Mouse (Mus musculus) liver, postnatal 0 days (tissue): ENCODE results near the gene Reln. TPM values are rescaled to one million over a fixed set of nuclear protein-coding genes. Genes with fewer than 3 reads are reported as not detected.

Experiments used
- ATAC-seq: fragments of 200-750 bp; cut with Nextera tagmentation; 2 replicates; pipeline ENCODE4 v1.8.0; 2017; ENCODE audit warnings: mild to moderate bottlenecking, moderate library complexity
- DNase-seq: peaks from one replicate; pipeline ENCODE4 v3.0.0-alpha.2; 2016
- H3K27ac ChIP-seq: fragments of 300-500 bp; sonication (generic); 2 replicates; pipeline ENCODE4 v1.5.1; 2014; ENCODE audit warnings: antibody characterized with exemption, moderate library complexity, mild to moderate bottlenecking, low read depth
- H3K27me3 ChIP-seq: fragments of 300-500 bp; sonication (generic); 2 replicates; pipeline ENCODE4 v1.6.1; 2014; ENCODE audit warnings: low read length, control low read depth, mixed read lengths; ENCODE audit not compliant: insufficient read depth
- H3K36me3 ChIP-seq: fragments of 300-500 bp; sonication (generic); replicated peaks from 2 replicates; pipeline ENCODE4 v1.6.1; 2014; ENCODE audit warnings: mild to moderate bottlenecking, control low read depth, low read length, moderate library complexity, mixed read lengths; ENCODE audit not compliant: insufficient read depth
- H3K4me1 ChIP-seq: fragments of 300-500 bp; sonication (generic); 2 replicates; pipeline ENCODE4 v1.6.1; 2014; ENCODE audit warnings: antibody characterized with exemption, mild to moderate bottlenecking, control low read depth; ENCODE audit not compliant: insufficient read depth
- H3K4me2 ChIP-seq: fragments of 300-500 bp; sonication (generic); 2 replicates; pipeline ENCODE4 v1.6.1; 2014; ENCODE audit warnings: low read depth, mild to moderate bottlenecking, low read length, moderate library complexity, mixed read lengths
- H3K4me3 ChIP-seq: fragments of 300-500 bp; sonication (generic); 2 replicates; pipeline ENCODE4 v1.5.1; 2014; ENCODE audit warnings: low read depth, low read length
- H3K9ac ChIP-seq: fragments of 300-500 bp; sonication (generic); replicated peaks from 2 replicates; pipeline ENCODE4 v1.6.1; 2014; ENCODE audit warnings: mild to moderate bottlenecking, moderate library complexity
- H3K9me3 ChIP-seq: fragments of 300-500 bp; sonication (generic); 2 replicates; pipeline ENCODE4 v1.6.1; 2016; ENCODE audit warnings: mild to moderate bottlenecking, control low read depth, low read length, mixed read lengths
- CTCF ChIP-seq: sonication (generic); IDR thresholded peaks from 2 replicates; pipeline ENCODE4 v1.5.1; 2016; ENCODE audit warnings: antibody characterized with exemption, low read depth
- EP300 ChIP-seq: IDR thresholded peaks from 2 replicates; pipeline ENCODE4 v1.6.1; 2016; ENCODE audit warnings: antibody characterized with exemption, low read depth, mild to moderate bottlenecking
- WGBS: fragments of 180-500 bp; shearing (Covaris S2); extraction: QIAGEN DNeasy Blood & Tissue Kit; methylation state at CpG from one replicate; pipeline ENCODE4 v1.1.7; 2014; ENCODE audit not compliant: insufficient replicate concordance; 5-methylcytosine and 5-hydroxymethylcytosine counted together
- polyA plus RNA-seq: library from polyadenylated mRNA; unstranded; fragments of >200 nt; fragmentation: Nextera tagmentation; extraction: Ambion mirVana; gene quantifications from 2 replicates; pipeline ENCODE4 v1.2.1, GENCODE M21; 2015

The Reln gene
- polyA plus RNA-seq, 1 experiment from 2014 or later: 16.8 TPM

GRCm38 (mm10) chr5:21909713-21910112 is 434.8 kb downstream of the Reln start:
- Histone ChIP-seq H3K4me1 (no peaks in the 10 kb centered on the region), H3K36me3 (no peaks in the 10 kb centered on the region), H3K27ac (no peak overlapping the region), H3K4me2 (no peak overlapping the region), H3K4me3 (no peak overlapping the region), H3K27me3 (no peaks in the 10 kb centered on the region), H3K9me3 (no peaks in the 10 kb centered on the region), H3K9ac (no peak overlapping the region)
- DNase-seq: no peak
- TF ChIP-seq CTCF (no peak), EP300 (no peak)
- ATAC-seq: no peak
- WGBS: 65% methylated on average over 3 of the region's 3 CpGs

GRCm38 (mm10) chr5:21901411-21901810 is 443.1 kb downstream of the Reln start:
- WGBS: 71% methylated on average over 12 of the region's 12 CpGs

GRCm38 (mm10) chr5:21900891-21901290 is 443.6 kb downstream of the Reln start:
- Histone ChIP-seq H3K4me2 (no peak overlapping the region), H3K27ac (no peak overlapping the region), H3K9ac (no peak overlapping the region), H3K4me3 (no peak overlapping the region), H3K36me3 (0 out of 2 replicates have a peak, but pooled peaks cover 3% of the 10 kb centered on the region), H3K27me3 (no peaks in the 10 kb centered on the region), H3K9me3 (no peaks in the 10 kb centered on the region), H3K4me1 (no peaks in the 10 kb centered on the region)
- DNase-seq (no peak), ATAC-seq (no peak)
- WGBS: 65% methylated on average over 6 of the region's 6 CpGs
- TF ChIP-seq CTCF: no peak
- TF ChIP-seq EP300: no peak

More at GRCm38 (mm10) chr5:21901411-21901810, 443.1 kb downstream of the Reln start:
- H3K27ac ChIP-seq: no peak overlapping the region
- no peaks in the 10 kb centered on the region for H3K9me3 ChIP-seq
- no peak overlapping the region for H3K4me3 ChIP-seq
- no peak for TF ChIP-seq EP300
- no peak for TF ChIP-seq CTCF
- no peak overlapping the region for H3K4me2 ChIP-seq
- 0 out of 2 replicates have a peak, but pooled peaks cover 3% of the 10 kb centered on the region for H3K36me3 ChIP-seq
- no peaks in the 10 kb centered on the region for H3K27me3 ChIP-seq
- no peak overlapping the region for H3K9ac ChIP-seq
- DNase-seq: no peak
- H3K4me1 ChIP-seq: no peaks in the 10 kb centered on the region
- no peak for ATAC-seq

- H3K36me3 ChIP-seq: 0 out of 2 replicates have a peak, but pooled peaks cover 3% of the 10 kb centered on the region
- 72% methylated on average over 6 of the region's 6 CpGs for WGBS
- H3K27ac ChIP-seq: no peak overlapping the region
- H3K9me3 ChIP-seq: no peaks in the 10 kb centered on the region
- no peak overlapping the region for H3K4me2 ChIP-seq
- DNase-seq (no peak), ATAC-seq (no peak)
- H3K27me3 ChIP-seq: no peaks in the 10 kb centered on the region
- H3K4me1 ChIP-seq: no peaks in the 10 kb centered on the region
- H3K4me3 ChIP-seq: no peak overlapping the region
- TF ChIP-seq EP300 (no peak), CTCF (no peak)
- H3K9ac ChIP-seq: no peak overlapping the region
Measured at GRCm38 (mm10) chr5:21898875-21899274, 445.6 kb downstream of the Reln start.

GRCm38 (mm10) chr5:21896586-21896985 is 447.9 kb downstream of the Reln start:
- H3K4me2 ChIP-seq: no peak overlapping the region
- WGBS: 64% methylated on average over 14 of the region's 14 CpGs
- peak; percentile 22 for DNase-seq
- no peak overlapping the region for H3K27ac ChIP-seq
- H3K4me3 ChIP-seq: no peak overlapping the region
- peak; percentile 60; the same call in 1 of the 2 replicates for ATAC-seq
- H3K9me3 ChIP-seq: no peaks in the 10 kb centered on the region
- H3K9ac ChIP-seq: no peak overlapping the region
- H3K27me3 ChIP-seq: no peaks in the 10 kb centered on the region
- no peaks in the 10 kb centered on the region for H3K4me1 ChIP-seq
- 0 out of 2 replicates have a peak, but pooled peaks cover 3% of the 10 kb centered on the region for H3K36me3 ChIP-seq
- TF ChIP-seq CTCF (no peak), EP300 (no peak)

- ATAC-seq (no peak), DNase-seq (no peak)
- 0 out of 2 replicates have a peak, but pooled peaks cover 3% of the 10 kb centered on the region for H3K36me3 ChIP-seq
- H3K9ac ChIP-seq: no peak overlapping the region
- H3K4me1 ChIP-seq: no peaks in the 10 kb centered on the region
- H3K27me3 ChIP-seq: no peaks in the 10 kb centered on the region
- WGBS: 76% methylated on average over 3 of the region's 3 CpGs
- H3K4me3 ChIP-seq: no peak overlapping the region
- H3K9me3 ChIP-seq: no peaks in the 10 kb centered on the region
- no peak overlapping the region for H3K27ac ChIP-seq
- H3K4me2 ChIP-seq: no peak overlapping the region
- no peak for TF ChIP-seq CTCF
- no peak for TF ChIP-seq EP300
Measured at GRCm38 (mm10) chr5:21894168-21894567, 450.3 kb downstream of the Reln start.

- no peak for ATAC-seq
- no peak overlapping the region for H3K27ac ChIP-seq
- 52% methylated on average over 8 of the region's 8 CpGs for WGBS
Measured at GRCm38 (mm10) chr5:21866750-21867149, 477.8 kb downstream of the Reln start.

More at GRCm38 (mm10) chr5:21866750-21867149, 477.8 kb downstream of the Reln start:
- DNase-seq: no peak
- no peak for TF ChIP-seq CTCF
- TF ChIP-seq EP300: no peak
- Histone ChIP-seq H3K4me2 (no peak overlapping the region), H3K27me3 (peaks cover 4% of the 10 kb centered on the region; the same call in 1 of the 2 replicates), H3K4me3 (no peak overlapping the region), H3K36me3 (no peaks in the 10 kb centered on the region), H3K4me1 (no peaks in the 10 kb centered on the region; the same call in 1 of the 2 replicates), H3K9ac (no peak overlapping the region), H3K9me3 (no peaks in the 10 kb centered on the region)
